Mouse (Mus musculus): ENCODE data around the gene Fgd2.

Fgd2 gene

GRCm38 (mm10) chr17:29400044-29400443, 39.3 kb downstream of the Fgd2 start:
- DNase-seq = no peak

- DNase-seq = no peak
Observed at GRCm38 (mm10) chr17:29401741-29402268, 41.1 kb downstream of the Fgd2 start.

GRCm38 (mm10) chr17:29403179-29403578, 42.5 kb downstream of the Fgd2 start:
- no peak for DNase-seq

- DNase-seq = no peak
Observed at GRCm38 (mm10) chr17:29405501-29405900, 44.8 kb downstream of the Fgd2 start.

- DNase-seq = peak; percentile 37
Observed at GRCm38 (mm10) chr17:29406077-29406476, 45.4 kb downstream of the Fgd2 start.

- DNase-seq = no peak
Observed at GRCm38 (mm10) chr17:29407405-29407804, 46.7 kb downstream of the Fgd2 start.

GRCm38 (mm10) chr17:29408364-29408763, 47.6 kb downstream of the Fgd2 start:
- DNase-seq = no peak

GRCm38 (mm10) chr17:29409800-29410343, 49.2 kb downstream of the Fgd2 start:
- no peak for DNase-seq

- DNase-seq = no peak
Observed at GRCm38 (mm10) chr17:29411821-29412425, 51.2 kb downstream of the Fgd2 start.

- DNase-seq = no peak
Observed at GRCm38 (mm10) chr17:29414566-29414965, 53.9 kb downstream of the Fgd2 start.

- peak; percentile 59 for DNase-seq
Observed at GRCm38 (mm10) chr17:29415761-29416662, 55.3 kb downstream of the Fgd2 start.

GRCm38 (mm10) chr17:29416757-29417156, 56.0 kb downstream of the Fgd2 start:
- no peak for DNase-seq

GRCm38 (mm10) chr17:29418758-29419380, 58.2 kb downstream of the Fgd2 start:
- DNase-seq = no peak

GRCm38 (mm10) chr17:29419976-29420739, 59.4 kb downstream of the Fgd2 start:
- no peak for DNase-seq

- no peak for DNase-seq
Observed at GRCm38 (mm10) chr17:29421319-29421718, 60.6 kb downstream of the Fgd2 start.

- DNase-seq = no peak
Observed at GRCm38 (mm10) chr17:29422337-29422736, 61.6 kb downstream of the Fgd2 start.

GRCm38 (mm10) chr17:29422912-29423504, 62.3 kb downstream of the Fgd2 start:
- no peak for DNase-seq

- no peak for DNase-seq
Observed at GRCm38 (mm10) chr17:29423991-29424390, 63.3 kb downstream of the Fgd2 start.

GRCm38 (mm10) chr17:29425345-29425744, 64.6 kb downstream of the Fgd2 start:
- DNase-seq = no peak

GRCm38 (mm10) chr17:29428213-29428612, 67.5 kb downstream of the Fgd2 start:
- no peak for DNase-seq

- no peak for DNase-seq
Observed at GRCm38 (mm10) chr17:29428826-29429225, 68.1 kb downstream of the Fgd2 start.

Data from retina, postnatal 1 day (tissue).